Mouse (Mus musculus) stomach, embryonic 16.5 days (tissue): ENCODE measurements around the gene Mcm9. TPM values are rescaled to one million over a fixed set of nuclear protein-coding genes. Genes with fewer than 3 reads are reported as not detected.
A peak's percentile ranks its signal among the peaks of the same experiment; 100 is the strongest.
"Not testable (repeated sequence)": the region's sequence is repeated elsewhere in the genome, so short reads cannot be mapped to it uniquely, and the experiment has no call there.

Experiments used
- ATAC-seq: fragments of 200-750 bp; cut with Nextera tagmentation; 2 replicates; pipeline ENCODE4 v1.8.0; 2017; ENCODE audit warnings: moderate number of reproducible peaks, moderate TSS enrichment; ENCODE audit not compliant: insufficient read depth, low FRiP score
- H3K27ac ChIP-seq: fragments of 300-500 bp; sonication (generic); 2 replicates; pipeline ENCODE4 v1.5.1; 2014; ENCODE audit warnings: low read length
- H3K27me3 ChIP-seq: fragments of 300-500 bp; sonication (generic); 2 replicates; pipeline ENCODE4 v1.6.1; 2014; ENCODE audit warnings: low read length, control low read depth, mixed read lengths; ENCODE audit not compliant: control insufficient read depth, insufficient read depth
- H3K36me3 ChIP-seq: fragments of 300-500 bp; sonication (generic); 2 replicates; pipeline ENCODE4 v1.6.1; 2014; ENCODE audit warnings: low read length; ENCODE audit not compliant: control insufficient read depth, insufficient read depth
- H3K4me1 ChIP-seq: fragments of 300-500 bp; sonication (generic); 2 replicates; pipeline ENCODE4 v1.6.1; 2014; ENCODE audit warnings: low read length, control low read depth, mixed read lengths; ENCODE audit not compliant: control insufficient read depth, insufficient read depth
- H3K4me2 ChIP-seq: fragments of 300-500 bp; sonication (generic); 2 replicates; pipeline ENCODE4 v1.6.1; 2014; ENCODE audit warnings: low read depth, low read length, mixed read lengths
- H3K4me3 ChIP-seq: fragments of 300-500 bp; sonication (generic); replicated peaks from 2 replicates; pipeline ENCODE4 v1.5.1; 2014; ENCODE audit warnings: mild to moderate bottlenecking, low read length
- H3K9ac ChIP-seq: fragments of 300-500 bp; sonication (generic); 2 replicates; pipeline ENCODE4 v1.6.1; 2014; ENCODE audit warnings: low read length
- H3K9me3 ChIP-seq: fragments of 300-500 bp; sonication (generic); replicated peaks from 2 replicates; pipeline ENCODE4 v1.6.1; 2016; ENCODE audit warnings: low read length, control low read depth; ENCODE audit not compliant: control insufficient read depth
- WGBS: fragments of 180-500 bp; shearing (Covaris S2); extraction: QIAGEN DNeasy Blood & Tissue Kit; methylation state at CpG from one replicate; pipeline ENCODE4 v1.1.7; 2014; 5-methylcytosine and 5-hydroxymethylcytosine counted together
- polyA plus RNA-seq: library from polyadenylated mRNA; unstranded; fragments of >200 nt; fragmentation: Nextera tagmentation; extraction: Ambion mirVana; gene quantifications from 2 replicates; pipeline ENCODE4 v1.2.1, GENCODE M21; 2015

Gene Mcm9
- polyA plus RNA-seq, 1 experiment from 2014 or later, result 8.7 TPM

DNA sequence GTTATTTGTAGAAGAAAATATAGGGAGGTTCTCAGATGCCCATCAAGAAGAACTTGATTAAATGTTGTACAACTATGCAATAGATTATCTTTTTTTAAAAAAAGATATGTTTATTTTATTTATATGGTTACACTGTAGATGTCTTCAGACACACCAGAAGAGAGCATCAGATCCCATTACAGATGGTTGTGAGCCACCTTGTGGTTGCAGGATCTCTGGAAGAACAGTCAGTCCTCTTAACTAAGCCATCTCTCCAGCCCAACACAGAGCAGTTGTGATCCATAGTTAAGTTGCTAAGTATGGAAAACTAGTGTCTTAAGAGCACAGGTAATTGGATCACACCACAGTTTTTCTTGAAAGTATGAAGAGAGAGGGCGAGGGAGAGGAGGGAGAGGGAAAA, 117.7 kb downstream of the Mcm9 start:
- H3K36me3 ChIP-seq, result no peaks in the 10 kb centered on the region
- H3K9ac ChIP-seq, result no peak overlapping the region
- no peak overlapping the region for H3K4me3 ChIP-seq
- no peaks in the 10 kb centered on the region for H3K27me3 ChIP-seq
- ATAC-seq, result no peak
- H3K4me2 ChIP-seq, result no peak overlapping the region
- H3K9me3 ChIP-seq, result no peaks in the 10 kb centered on the region
- H3K4me1 ChIP-seq, result peaks cover 3% of the 10 kb centered on the region; the same call in 1 of the 2 replicates
- no peak overlapping the region for H3K27ac ChIP-seq
- 100% methylated on average over 1 of the region's 1 CpGs for WGBS

DNA sequence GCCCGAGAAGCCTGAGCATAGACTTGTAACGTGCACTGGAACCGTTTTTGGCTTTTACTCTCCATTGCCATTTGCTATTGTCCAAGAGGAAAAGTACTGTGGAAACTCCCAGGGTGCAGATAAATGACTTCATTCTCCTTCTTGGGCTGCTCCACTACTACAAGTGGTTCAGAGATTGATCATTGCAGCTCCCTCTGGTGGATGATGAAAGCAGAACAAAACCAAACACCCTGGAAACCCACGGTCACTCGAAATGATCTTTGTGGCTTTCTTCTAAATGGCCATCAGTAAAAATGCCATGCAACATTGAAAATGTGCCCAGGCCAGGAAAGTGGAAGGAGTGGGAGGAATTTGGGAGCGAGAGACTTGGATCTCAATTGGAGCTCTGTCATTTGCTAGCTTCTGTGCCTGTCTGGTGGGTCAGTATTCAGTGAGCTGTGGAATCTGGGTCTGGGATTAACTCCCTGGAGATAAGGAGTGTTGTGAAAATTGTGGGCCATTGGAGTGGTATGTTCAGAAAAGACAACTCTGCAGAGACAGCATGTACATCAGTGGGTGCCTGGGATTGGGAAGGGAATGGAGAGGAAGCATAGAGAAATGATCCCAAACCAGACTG, 121.0 kb downstream of the Mcm9 start:
- WGBS, result 27% methylated on average over 6 of the region's 6 CpGs
- no peak overlapping the region for H3K4me2 ChIP-seq
- ATAC-seq, result peak; percentile 78; the same call in 1 of the 2 replicates

DNA sequence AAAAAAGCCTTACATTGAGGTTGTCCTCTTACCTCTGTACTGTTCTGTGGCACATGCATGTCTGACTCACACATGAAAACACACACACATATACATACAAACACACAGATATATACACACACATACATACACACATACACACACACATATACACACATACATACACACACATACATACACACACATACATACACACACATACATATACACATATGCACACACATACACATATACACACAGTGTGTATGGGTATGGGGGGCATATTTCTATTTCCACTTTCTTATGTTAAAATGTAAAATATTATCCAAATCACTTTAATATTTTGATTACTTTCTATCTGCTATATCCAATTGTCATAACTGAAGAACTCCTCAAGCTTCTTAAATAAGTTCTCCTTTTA, 121.6 kb downstream of the Mcm9 start:
- Histone ChIP-seq H3K4me2 (no peak overlapping the region), H3K9me3 (no peaks in the 10 kb centered on the region), H3K4me3 (no peak overlapping the region), H3K4me1 (peaks cover 3% of the 10 kb centered on the region; the same call in 1 of the 2 replicates), H3K27me3 (no peaks in the 10 kb centered on the region), H3K9ac (no peak overlapping the region), H3K27ac (no peak overlapping the region), H3K36me3 (no peaks in the 10 kb centered on the region)
- no peak for ATAC-seq

More for the DNA sequence above, 121.0 kb downstream of the Mcm9 start:
- no peak overlapping the region; the same call in 1 of the 2 replicates for H3K9ac ChIP-seq
- H3K27me3 ChIP-seq, result no peaks in the 10 kb centered on the region
- H3K4me3 ChIP-seq, result no peak overlapping the region
- no peak overlapping the region for H3K27ac ChIP-seq
- H3K36me3 ChIP-seq, result no peaks in the 10 kb centered on the region
- no peaks in the 10 kb centered on the region for H3K9me3 ChIP-seq
- H3K4me1 ChIP-seq, result peaks cover 3% of the 10 kb centered on the region; the same call in 1 of the 2 replicates

DNA sequence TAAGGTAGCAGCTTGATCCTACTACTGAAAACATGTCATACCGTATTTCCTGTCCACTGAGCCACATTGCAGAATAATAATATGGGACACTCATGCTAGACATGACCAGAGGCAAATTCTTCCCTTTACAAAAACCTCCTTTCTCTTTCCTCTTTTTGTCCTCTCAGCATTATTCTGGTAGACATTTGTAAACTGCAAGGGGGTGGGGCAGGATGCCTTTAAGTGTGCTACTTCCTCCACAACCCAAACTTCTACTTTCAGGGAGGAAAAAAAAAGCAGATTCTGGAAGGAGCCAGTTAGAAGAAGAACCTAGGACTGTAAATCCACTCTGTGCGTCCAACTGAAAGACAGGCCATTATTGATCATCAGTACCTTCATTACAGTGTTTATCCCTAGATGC, 124.7 kb downstream of the Mcm9 start:
- Histone ChIP-seq H3K9ac (no peak overlapping the region), H3K4me1 (peaks cover 12% of the 10 kb centered on the region), H3K9me3 (no peaks in the 10 kb centered on the region), H3K4me3 (no peak overlapping the region), H3K27me3 (no peaks in the 10 kb centered on the region), H3K27ac (no peak overlapping the region), H3K4me2 (no peak overlapping the region), H3K36me3 (no peaks in the 10 kb centered on the region)
- 72% methylated on average over 2 of the region's 2 CpGs for WGBS
- no peak for ATAC-seq

DNA sequence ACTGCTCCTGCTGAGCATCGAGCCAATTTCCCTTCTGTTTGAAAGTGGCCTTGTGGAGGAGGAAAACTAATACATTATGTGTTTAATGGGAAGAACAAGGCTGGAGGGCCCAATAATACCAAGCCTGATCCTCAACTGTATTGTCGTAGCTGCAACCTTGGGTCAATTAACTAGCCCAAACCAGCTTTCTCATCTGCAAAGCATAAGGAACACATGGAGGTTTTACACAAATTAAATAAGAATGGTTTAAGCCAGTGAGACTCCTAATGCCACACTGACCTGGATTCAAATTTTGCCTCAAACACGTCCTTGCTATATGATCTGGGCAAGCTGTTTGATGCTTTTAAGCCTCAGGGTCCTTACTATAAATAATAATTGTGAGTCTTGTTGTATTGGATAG, 125.2 kb downstream of the Mcm9 start:
- H3K9ac ChIP-seq, result no peak overlapping the region
- no peak for ATAC-seq
- no peak overlapping the region for H3K4me2 ChIP-seq
- WGBS, result 60% methylated on average over 3 of the region's 3 CpGs
- H3K36me3 ChIP-seq, result no peaks in the 10 kb centered on the region
- no peak overlapping the region for H3K27ac ChIP-seq
- peaks cover 12% of the 10 kb centered on the region for H3K4me1 ChIP-seq
- H3K4me3 ChIP-seq, result no peak overlapping the region
- H3K27me3 ChIP-seq, result no peaks in the 10 kb centered on the region
- H3K9me3 ChIP-seq, result no peaks in the 10 kb centered on the region

DNA sequence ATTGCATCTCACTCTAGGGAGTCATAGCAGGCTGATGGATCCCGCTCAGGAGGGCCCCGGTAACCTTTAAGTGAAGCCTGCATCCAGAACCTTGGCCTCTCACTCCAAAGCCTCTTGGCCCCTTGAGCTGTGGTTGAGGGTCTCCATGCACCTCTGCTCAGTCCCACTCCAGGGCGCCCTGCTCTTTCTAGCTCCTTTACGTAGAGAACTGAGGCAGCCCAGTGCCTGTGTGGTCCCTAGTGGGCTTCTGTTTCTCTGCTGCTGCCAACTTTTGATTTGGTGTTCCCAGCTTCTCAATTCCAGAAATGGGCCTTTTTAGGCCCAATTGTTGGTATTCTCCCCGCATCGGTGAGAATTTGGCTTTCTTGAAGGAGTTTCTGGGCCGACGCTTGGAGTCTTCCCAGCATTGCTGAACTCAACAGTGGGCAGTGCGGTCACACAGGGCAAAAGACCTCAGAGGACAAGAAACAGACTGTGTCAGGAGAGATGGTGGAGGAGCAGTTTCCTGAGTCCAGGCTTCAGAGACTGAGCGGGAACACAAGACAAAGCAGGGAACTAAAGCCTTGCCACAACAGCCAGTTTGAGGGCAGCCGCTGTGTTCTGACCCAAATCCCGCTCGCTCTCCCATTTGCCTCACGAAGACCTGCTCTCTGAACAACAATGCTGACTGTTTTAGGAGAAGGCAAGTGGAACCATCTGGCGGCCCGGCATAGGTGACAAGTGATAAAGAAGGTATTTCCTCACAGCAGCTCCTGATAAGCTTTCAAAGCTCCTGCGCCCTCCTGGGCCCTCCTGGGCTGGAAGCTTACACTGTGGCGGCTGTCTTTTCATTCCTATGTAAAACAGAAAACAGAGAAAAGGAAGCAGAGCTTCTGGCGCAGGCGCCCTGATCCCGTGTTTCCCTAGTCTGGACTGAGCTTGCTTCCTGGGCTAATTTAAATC, 127.1 kb downstream of the Mcm9 start:
- H3K27me3 ChIP-seq, result no peaks in the 10 kb centered on the region
- H3K4me1 ChIP-seq, result peaks cover 8% of the 10 kb centered on the region; the same call in 1 of the 2 replicates
- peak overlapping the region; percentile 43 for H3K4me2 ChIP-seq
- WGBS, result 44% methylated on average over 21 of the region's 21 CpGs
- no peak overlapping the region for H3K4me3 ChIP-seq
- H3K36me3 ChIP-seq, result no peaks in the 10 kb centered on the region
- ATAC-seq, result peak; percentile 21; the same call in 1 of the 2 replicates
- no peaks in the 10 kb centered on the region for H3K9me3 ChIP-seq
- 0 out of 2 replicates have a peak overlapping the region, but pooled peaks have one; percentile 31 for H3K27ac ChIP-seq
- peak overlapping the region; percentile 52; the same call in 1 of the 2 replicates for H3K9ac ChIP-seq

DNA sequence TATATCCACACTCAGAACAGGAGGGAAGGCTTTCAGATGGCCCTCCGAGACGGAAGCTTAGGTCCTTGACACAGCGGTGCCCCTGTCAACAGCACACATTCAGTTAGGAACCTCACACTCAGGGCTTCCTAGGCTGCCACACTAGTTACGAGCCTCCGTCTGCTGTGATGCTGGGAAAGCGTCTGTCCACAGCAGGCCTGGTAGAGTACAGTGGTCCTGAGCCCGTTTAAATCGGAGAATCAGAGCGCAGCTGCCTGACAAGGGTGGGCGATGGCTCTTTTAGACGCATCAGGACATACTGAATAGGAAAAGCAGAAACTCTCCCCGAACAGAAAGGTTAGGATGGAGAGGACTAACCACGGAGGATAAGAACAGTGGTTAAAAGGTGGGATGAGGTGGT, 127.8 kb downstream of the Mcm9 start:
- no peak overlapping the region for H3K4me3 ChIP-seq
- H3K27ac ChIP-seq, result no peak overlapping the region
- H3K4me2 ChIP-seq, result no peak overlapping the region
- 87% methylated on average over 13 of the region's 13 CpGs for WGBS
- no peaks in the 10 kb centered on the region for H3K27me3 ChIP-seq
- H3K9ac ChIP-seq, result no peak overlapping the region
- peaks cover 8% of the 10 kb centered on the region; the same call in 1 of the 2 replicates for H3K4me1 ChIP-seq
- no peak for ATAC-seq
- H3K36me3 ChIP-seq, result no peaks in the 10 kb centered on the region
- H3K9me3 ChIP-seq, result no peaks in the 10 kb centered on the region

DNA sequence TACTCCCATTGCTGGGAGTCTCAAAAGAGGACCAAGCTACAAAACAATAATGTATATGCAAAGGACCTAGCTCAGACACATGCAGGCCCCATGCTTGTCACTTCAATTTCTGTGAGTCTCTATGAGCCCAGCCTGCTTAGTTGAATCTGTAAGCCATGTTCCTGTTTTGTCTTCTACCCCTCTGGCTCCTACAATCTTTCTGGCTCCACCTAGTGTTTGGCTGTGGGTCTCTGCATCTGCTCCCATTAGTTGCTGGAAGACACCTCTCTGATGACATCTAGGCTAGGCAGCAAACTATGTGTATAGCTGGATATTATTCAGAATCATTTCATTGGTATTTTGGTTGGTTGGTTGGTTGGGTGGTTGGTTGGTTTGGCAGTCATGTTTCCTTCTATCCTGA, 130.7 kb downstream of the Mcm9 start:
- no peaks in the 10 kb centered on the region for H3K9me3 ChIP-seq
- H3K27me3 ChIP-seq, result no peaks in the 10 kb centered on the region
- peaks cover 8% of the 10 kb centered on the region; the same call in 1 of the 2 replicates for H3K4me1 ChIP-seq
- no peak overlapping the region for H3K9ac ChIP-seq
- no peaks in the 10 kb centered on the region for H3K36me3 ChIP-seq
- H3K4me3 ChIP-seq, result no peak overlapping the region
- no peak overlapping the region for H3K27ac ChIP-seq
- ATAC-seq, result no peak
- no peak overlapping the region for H3K4me2 ChIP-seq

DNA sequence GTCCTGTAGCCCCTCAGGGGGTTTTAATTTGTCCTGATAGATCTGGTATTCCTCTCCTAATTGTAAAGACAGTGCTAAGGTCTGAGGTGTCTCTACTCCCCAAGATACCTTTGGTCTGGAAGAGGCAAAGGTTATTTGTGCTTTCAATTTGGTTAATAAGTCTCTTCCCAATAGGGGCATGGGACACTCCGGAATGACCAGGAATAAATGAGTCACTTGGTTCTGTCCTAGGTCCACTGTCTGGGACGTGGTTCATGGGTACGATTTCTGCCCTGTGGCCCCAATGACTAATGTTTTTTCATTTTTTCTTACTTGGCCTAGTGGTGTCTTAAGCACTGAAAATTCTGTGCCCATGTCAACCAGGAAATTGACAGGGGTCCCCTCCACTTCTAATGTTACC, 134.9 kb downstream of the Mcm9 start:
- 96% methylated on average over 3 of the region's 3 CpGs for WGBS
- not testable (repeated sequence) for H3K36me3 ChIP-seq, H3K9me3 ChIP-seq, H3K9ac ChIP-seq, H3K4me3 ChIP-seq, H3K4me2 ChIP-seq, H3K27ac ChIP-seq, ATAC-seq, H3K27me3 ChIP-seq, H3K4me1 ChIP-seq
